Mouse (Mus musculus): ENCODE measurements at regions not wholly inside any gene's neighbourhood (a gene's known extent, or its start where the extent isn't known, plus 50 kb on each side); places are given as distances from the start of the nearest gene placed in this dataset.
A peak's percentile ranks its signal among the peaks of the same experiment; 100 is the strongest.

DNA sequence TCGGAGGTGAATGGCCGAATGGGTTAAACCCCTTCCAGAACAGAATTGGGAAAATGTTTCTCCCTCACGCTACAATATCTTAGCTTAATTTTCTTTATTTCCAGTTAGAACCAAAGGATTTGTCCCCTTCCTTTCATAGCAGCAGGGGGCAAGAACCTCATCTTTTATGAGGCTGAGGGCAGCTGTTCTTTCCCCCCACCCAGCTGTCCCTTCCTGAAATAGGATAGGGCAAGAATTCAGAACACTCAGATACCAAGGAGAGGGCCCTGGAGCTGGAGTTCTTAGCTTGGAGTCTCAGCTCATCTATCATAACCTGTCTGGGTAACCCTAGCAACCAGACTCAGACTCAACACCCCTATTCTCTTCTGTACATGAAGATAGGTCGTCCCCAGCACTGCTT, 547.4 kb downstream of the Med13l start:
- Histone ChIP-seq H3K4me1 (no peaks in the 10 kb centered on the region), H3K36me3 (no peaks in the 10 kb centered on the region), H3K4me3 (no peak overlapping the region), H3K27ac (no peak overlapping the region), H3K9me3 (no peaks in the 10 kb centered on the region), H3K27me3 (ENCODE audit: insufficient read depth, poor library complexity, severe bottlenecking) (no peaks in the 10 kb centered on the region)
- DNase-seq (ENCODE audit: low spot score) = no peak
- WGBS = 80% methylated on average over 4 of the region's 4 CpGs

DNA sequence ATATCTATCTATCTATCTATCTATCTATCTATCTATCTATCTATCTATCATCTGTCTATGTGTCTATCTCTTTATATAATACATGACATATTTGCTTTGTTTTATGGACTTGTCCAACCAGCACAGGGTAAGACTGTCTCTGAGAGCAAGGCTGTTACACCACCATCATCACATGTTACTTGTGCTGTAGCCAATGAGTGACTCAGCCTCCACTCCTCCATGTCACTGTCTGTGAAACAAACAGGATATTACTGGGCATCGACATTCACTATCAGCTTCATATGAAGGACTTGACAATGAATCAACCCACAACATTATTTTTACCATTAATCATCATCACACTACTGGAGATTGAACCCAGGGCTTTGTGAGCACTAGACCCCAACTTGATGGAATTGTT, 549.0 kb downstream of the Med13l start:
- Histone ChIP-seq H3K4me3 (no peak overlapping the region), H3K9me3 (no peaks in the 10 kb centered on the region), H3K27ac (no peak overlapping the region), H3K4me1 (0 out of 2 replicates have a peak, but pooled peaks cover 4% of the 10 kb centered on the region), H3K27me3 (ENCODE audit: insufficient read depth, poor library complexity, severe bottlenecking) (no peaks in the 10 kb centered on the region), H3K36me3 (no peaks in the 10 kb centered on the region)
- DNase-seq (ENCODE audit: low spot score) = no peak
- WGBS = 83% methylated on average over 1 of the region's 1 CpGs

DNA sequence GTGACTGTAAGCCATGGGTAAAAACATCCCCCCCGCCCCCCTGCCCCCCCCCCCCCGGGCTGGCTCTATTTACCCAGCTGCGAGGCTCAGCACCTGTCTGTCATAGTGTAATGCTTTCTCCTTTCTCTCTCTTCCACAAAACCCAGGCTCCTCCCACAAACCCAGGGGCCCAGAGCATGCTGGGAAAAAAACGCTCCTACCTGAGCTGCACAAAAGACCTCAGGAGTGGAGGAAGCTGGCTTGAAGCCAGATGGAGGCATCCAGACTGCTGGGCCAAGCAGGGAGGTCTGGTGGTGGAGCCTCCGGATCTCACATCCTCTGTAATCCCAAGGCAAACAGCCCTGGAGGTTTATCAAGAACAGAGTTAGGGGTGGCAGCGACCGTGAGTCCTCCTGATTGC, 553.6 kb downstream of the Med13l start:
- H3K27me3 ChIP-seq (ENCODE audit: insufficient read depth, poor library complexity, severe bottlenecking) = no peaks in the 10 kb centered on the region
- 0 out of 2 replicates have a peak, but pooled peaks cover 4% of the 10 kb centered on the region for H3K4me1 ChIP-seq
- no peak overlapping the region for H3K27ac ChIP-seq
- no peaks in the 10 kb centered on the region for H3K9me3 ChIP-seq
- no peak for DNase-seq (ENCODE audit: low spot score)
- H3K36me3 ChIP-seq = no peaks in the 10 kb centered on the region
- no peak overlapping the region for H3K4me3 ChIP-seq
- 53% methylated on average over 7 of the region's 7 CpGs for WGBS

DNA sequence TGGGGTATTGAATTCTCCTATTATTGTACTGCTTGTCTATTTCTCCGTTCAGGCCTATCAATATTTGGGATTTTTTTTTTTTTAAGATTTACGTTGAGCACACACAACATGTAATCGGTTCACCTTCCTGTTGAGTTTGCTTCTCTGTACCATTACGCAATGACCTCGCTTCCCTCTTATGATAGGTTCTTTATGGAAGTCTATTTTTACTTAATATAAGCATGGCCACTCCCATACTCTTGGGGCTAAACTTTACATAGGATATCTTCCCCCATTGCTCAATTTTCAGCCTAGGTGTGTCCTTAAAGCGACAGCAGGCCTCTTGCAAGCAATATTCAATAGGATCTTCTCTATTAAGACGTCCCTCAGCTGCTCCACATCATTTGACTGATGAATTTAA, 544.7 kb upstream of the Tbx3 start:
- Histone ChIP-seq H3K9me3 (no peaks in the 10 kb centered on the region), H3K4me3 (no peak overlapping the region), H3K27me3 (ENCODE audit: insufficient read depth, poor library complexity, severe bottlenecking) (peaks cover 11% of the 10 kb centered on the region; the same call in 1 of the 2 replicates), H3K4me1 (no peaks in the 10 kb centered on the region), H3K27ac (no peak overlapping the region), H3K36me3 (no peaks in the 10 kb centered on the region)
- WGBS = 85% methylated on average over 7 of the region's 7 CpGs
- DNase-seq (ENCODE audit: low spot score) = no peak

DNA sequence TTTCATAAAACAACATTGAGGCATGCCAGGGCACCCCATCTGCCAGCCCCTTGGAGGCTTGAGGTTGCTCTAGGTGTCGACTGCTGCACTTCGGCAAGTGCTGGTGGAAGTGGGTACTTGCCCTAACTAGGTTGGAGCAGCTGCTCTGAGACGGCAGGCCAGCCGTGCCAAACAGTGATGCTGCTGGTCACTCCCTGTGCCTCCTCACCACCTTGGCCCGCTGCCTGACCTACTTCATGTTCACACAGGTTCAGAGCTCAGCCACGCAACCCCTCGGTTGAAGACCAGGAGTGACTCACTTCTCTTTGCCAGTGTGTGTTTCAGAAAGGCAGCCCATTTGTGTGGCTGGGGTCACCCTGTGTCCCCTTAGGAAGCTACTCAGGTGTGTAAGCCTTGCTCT, 540.3 kb upstream of the Tbx3 start:
- Histone ChIP-seq H3K27me3 (ENCODE audit: insufficient read depth, poor library complexity, severe bottlenecking) (peaks cover 30% of the 10 kb centered on the region), H3K4me3 (no peak overlapping the region)
- 86% methylated on average over 7 of the region's 7 CpGs for WGBS

DNA sequence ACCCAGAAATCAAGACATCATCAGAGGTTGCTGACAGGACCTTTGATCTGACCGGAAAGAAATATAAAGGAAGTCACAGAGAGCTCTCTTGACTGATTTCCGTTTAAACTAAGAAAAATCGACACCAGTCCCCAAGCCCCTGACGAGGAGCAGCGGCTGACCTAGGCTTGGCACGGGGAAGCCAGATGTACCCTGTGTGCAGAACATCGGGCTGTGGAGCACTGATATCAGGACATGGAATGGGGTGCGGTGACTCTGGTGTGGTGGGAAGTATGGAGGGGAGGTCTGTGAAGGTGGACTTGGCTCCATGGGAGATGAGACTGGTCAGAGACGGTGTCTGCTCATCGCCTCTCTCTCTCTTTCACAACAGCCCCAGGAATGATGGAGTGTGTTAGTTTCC, 539.0 kb upstream of the Tbx3 start:
- Histone ChIP-seq H3K4me1 (peaks cover 5% of the 10 kb centered on the region; the same call in 1 of the 2 replicates), H3K9me3 (no peaks in the 10 kb centered on the region), H3K36me3 (no peaks in the 10 kb centered on the region), H3K4me3 (no peak overlapping the region), H3K27me3 (ENCODE audit: insufficient read depth, poor library complexity, severe bottlenecking) (peaks cover 34% of the 10 kb centered on the region), H3K27ac (no peak overlapping the region)
- DNase-seq (ENCODE audit: low spot score) = no peak
- 53% methylated on average over 10 of the region's 10 CpGs for WGBS

More for the DNA sequence above, 540.3 kb upstream of the Tbx3 start:
- H3K27ac ChIP-seq = no peak overlapping the region
- no peaks in the 10 kb centered on the region for H3K36me3 ChIP-seq
- no peaks in the 10 kb centered on the region for H3K9me3 ChIP-seq
- peaks cover 5% of the 10 kb centered on the region; the same call in 1 of the 2 replicates for H3K4me1 ChIP-seq
- DNase-seq (ENCODE audit: low spot score) = no peak

DNA sequence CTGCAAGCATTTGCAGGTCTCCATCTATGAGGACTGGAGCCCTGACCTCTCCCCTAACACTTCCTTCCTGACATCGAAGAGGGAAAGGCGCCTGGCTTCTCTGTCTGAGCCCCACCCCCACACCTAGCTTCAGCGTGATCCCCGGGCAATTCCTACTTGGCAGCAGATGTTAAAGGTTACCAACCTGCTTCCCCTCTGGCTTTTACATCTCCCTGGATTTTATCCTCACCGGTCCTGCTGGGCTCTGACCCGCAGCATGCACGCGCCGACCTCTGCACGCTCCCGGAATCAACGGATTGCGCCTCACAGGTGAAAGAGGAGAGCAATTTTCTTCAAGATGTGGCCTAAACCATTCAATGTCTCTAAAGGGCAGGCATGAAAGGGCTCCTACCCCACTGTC, 537.1 kb upstream of the Tbx3 start:
- no peak for DNase-seq (ENCODE audit: low spot score)
- Histone ChIP-seq H3K4me3 (no peak overlapping the region), H3K4me1 (peaks cover 17% of the 10 kb centered on the region), H3K27me3 (ENCODE audit: insufficient read depth, poor library complexity, severe bottlenecking) (peaks cover 42% of the 10 kb centered on the region), H3K27ac (no peak overlapping the region), H3K9me3 (no peaks in the 10 kb centered on the region), H3K36me3 (no peaks in the 10 kb centered on the region)
- 38% methylated on average over 13 of the region's 13 CpGs for WGBS

DNA sequence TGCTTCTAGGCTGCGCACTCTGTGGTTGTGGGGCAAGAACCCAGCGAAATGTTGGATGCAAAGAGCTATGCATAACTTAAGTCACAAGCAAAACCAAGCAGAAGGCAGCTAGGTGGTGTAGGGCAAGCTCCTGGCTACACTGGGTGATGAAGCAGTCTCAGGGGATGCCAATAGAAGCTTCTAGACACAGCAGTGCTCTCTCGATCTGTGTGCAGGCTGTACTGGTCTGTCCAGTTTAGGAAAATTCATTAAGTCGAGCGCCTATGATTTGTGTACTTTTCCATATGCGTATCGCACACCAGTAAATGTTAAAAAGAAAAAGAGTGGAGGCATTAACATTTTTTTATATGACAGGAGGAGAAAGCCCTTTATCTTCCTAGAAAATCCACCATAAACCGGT, 533.6 kb upstream of the Tbx3 start:
- DNase-seq (ENCODE audit: low spot score) = no peak

DNA sequence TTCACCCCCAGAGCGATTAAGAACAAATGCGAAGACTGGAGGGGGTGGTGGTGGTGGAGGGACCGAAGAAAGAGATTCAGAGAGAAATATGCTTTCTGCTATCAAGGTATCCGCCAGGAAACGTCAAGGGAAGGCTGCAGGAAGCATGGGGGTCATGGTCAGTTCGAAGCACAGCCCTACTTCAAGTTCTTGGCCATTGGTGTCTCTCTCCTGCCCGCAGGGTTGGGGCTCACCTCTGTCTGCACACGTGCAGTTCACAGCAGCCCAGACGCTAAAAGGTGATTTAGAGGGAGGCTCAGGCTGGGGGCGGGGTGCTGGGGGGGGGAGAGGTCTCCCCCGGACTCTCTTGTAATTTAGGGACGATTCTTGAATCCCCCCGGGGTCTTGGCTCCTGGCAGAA, 533.1 kb upstream of the Tbx3 start:
- DNase-seq (ENCODE audit: low spot score) = no peak
- H3K9me3 ChIP-seq = no peaks in the 10 kb centered on the region
- H3K4me1 ChIP-seq = peaks cover 26% of the 10 kb centered on the region
- H3K36me3 ChIP-seq = no peaks in the 10 kb centered on the region
- WGBS = 54% methylated on average over 13 of the region's 13 CpGs
- no peak overlapping the region; the same call in 1 of the 2 replicates for H3K4me3 ChIP-seq
- peaks cover 49% of the 10 kb centered on the region for H3K27me3 ChIP-seq (ENCODE audit: insufficient read depth, poor library complexity, severe bottlenecking)
- no peak overlapping the region for H3K27ac ChIP-seq

More for the DNA sequence above, 533.6 kb upstream of the Tbx3 start:
- Histone ChIP-seq H3K4me3 (no peak overlapping the region), H3K9me3 (no peaks in the 10 kb centered on the region), H3K4me1 (peaks cover 26% of the 10 kb centered on the region), H3K27ac (no peak overlapping the region), H3K27me3 (ENCODE audit: insufficient read depth, poor library complexity, severe bottlenecking) (peaks cover 49% of the 10 kb centered on the region), H3K36me3 (no peaks in the 10 kb centered on the region)
- 81% methylated on average over 8 of the region's 8 CpGs for WGBS

DNA sequence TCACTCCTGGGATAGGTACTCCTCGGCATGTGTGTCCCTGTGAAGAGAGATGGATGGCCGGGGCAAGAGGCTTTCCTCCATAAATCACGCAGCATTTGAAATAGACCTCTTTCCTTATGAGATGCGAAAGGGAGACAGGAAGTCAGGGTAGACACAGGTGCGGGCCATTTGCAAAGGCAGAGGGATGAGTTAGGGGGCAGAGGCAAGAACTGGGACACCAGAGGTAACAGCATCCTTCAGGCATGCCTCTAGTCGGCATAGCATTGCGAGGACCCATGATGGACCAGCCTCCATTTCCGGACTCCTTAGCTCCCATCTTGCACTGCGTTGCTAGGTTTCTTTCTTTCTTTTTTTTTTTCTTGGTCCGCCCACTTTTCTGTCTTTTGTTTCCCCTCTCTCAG, 532.6 kb upstream of the Tbx3 start:
- Histone ChIP-seq H3K4me1 (peaks cover 26% of the 10 kb centered on the region), H3K27ac (no peak overlapping the region), H3K9me3 (no peaks in the 10 kb centered on the region), H3K36me3 (no peaks in the 10 kb centered on the region), H3K4me3 (no peak overlapping the region; the same call in 1 of the 2 replicates), H3K27me3 (ENCODE audit: insufficient read depth, poor library complexity, severe bottlenecking) (peaks cover 47% of the 10 kb centered on the region)
- 72% methylated on average over 10 of the region's 10 CpGs for WGBS
- no peak for DNase-seq (ENCODE audit: low spot score)

DNA sequence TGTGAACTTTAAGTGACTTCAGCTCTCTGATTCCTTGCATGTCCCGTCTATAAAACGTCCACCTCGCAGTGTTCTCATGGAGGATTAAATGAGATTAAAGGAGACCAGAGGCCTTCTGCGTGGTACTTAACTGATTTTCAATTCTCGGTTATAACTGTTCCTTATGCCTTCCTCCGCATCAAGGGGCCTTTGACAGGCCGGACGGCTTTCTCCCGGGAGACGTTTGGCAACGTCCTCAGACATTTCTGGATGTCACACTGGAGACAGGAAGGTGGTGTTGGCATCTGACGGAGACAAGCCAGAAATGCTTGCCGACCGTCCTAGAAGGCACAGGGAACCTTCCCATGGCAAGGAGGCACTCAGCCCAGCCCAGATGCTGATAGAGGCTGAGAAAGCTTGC, 532.2 kb upstream of the Tbx3 start:
- H3K4me3 ChIP-seq = peak overlapping the region; percentile 8; the same call in 1 of the 2 replicates
- H3K4me1 ChIP-seq = peaks cover 25% of the 10 kb centered on the region
- H3K9me3 ChIP-seq = no peaks in the 10 kb centered on the region
- DNase-seq (ENCODE audit: low spot score) = no peak
- no peaks in the 10 kb centered on the region for H3K36me3 ChIP-seq
- peak overlapping the region; percentile 11; the same call in 1 of the 2 replicates for H3K27ac ChIP-seq
- H3K27me3 ChIP-seq (ENCODE audit: insufficient read depth, poor library complexity, severe bottlenecking) = peaks cover 43% of the 10 kb centered on the region
- WGBS = 37% methylated on average over 14 of the region's 14 CpGs

DNA sequence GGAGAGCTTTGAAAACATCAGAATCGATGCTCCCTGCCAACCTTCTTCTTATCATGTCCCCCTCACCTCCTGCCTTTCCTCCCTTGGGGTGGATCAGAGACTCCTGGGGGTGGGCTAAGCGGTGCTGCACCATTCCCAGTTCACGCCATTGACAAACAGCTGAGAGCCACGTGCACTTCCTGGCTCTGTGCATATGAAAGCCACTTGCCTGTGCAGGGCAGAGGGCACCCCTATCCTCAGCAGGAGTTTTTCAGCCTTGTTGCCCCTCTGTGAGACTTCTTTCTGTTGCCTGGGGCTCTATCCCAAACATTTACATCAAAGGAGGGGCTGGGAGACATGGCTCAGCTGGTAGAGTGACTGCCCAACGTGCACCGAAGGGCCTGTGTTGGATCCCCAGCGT, 531.1 kb upstream of the Tbx3 start:
- WGBS = 31% methylated on average over 7 of the region's 7 CpGs
- no peaks in the 10 kb centered on the region for H3K36me3 ChIP-seq
- DNase-seq (ENCODE audit: low spot score) = no peak
- no peaks in the 10 kb centered on the region for H3K9me3 ChIP-seq
- H3K27ac ChIP-seq = peak overlapping the region; percentile 13; the same call in 1 of the 2 replicates
- peaks cover 38% of the 10 kb centered on the region for H3K27me3 ChIP-seq (ENCODE audit: insufficient read depth, poor library complexity, severe bottlenecking)
- no peak overlapping the region for H3K4me3 ChIP-seq
- H3K4me1 ChIP-seq = peaks cover 21% of the 10 kb centered on the region

DNA sequence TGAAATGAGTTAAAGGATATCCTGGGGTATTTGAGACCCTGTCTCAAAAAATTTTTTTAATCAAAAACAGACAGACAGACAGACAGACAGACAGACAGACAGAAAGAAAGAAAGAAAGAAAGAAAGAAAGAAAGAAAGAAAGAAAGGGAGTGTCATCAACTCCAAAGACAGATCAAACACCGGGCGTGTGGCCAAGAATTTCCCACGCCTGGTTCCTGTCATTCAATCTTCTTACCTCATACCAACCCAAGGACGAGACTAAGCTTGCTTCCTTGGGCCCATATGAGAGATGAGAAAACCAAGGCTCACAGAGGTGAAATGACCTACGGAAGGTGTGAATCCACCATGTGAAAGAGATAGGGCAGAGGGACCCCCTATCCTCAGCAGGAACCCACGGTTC, 530.7 kb upstream of the Tbx3 start:
- Histone ChIP-seq H3K36me3 (no peaks in the 10 kb centered on the region), H3K27me3 (ENCODE audit: insufficient read depth, poor library complexity, severe bottlenecking) (peaks cover 35% of the 10 kb centered on the region), H3K27ac (no peak overlapping the region), H3K9me3 (no peaks in the 10 kb centered on the region), H3K4me1 (peaks cover 21% of the 10 kb centered on the region), H3K4me3 (no peak overlapping the region)
- WGBS = 73% methylated on average over 6 of the region's 6 CpGs
- no peak for DNase-seq (ENCODE audit: low spot score)

DNA sequence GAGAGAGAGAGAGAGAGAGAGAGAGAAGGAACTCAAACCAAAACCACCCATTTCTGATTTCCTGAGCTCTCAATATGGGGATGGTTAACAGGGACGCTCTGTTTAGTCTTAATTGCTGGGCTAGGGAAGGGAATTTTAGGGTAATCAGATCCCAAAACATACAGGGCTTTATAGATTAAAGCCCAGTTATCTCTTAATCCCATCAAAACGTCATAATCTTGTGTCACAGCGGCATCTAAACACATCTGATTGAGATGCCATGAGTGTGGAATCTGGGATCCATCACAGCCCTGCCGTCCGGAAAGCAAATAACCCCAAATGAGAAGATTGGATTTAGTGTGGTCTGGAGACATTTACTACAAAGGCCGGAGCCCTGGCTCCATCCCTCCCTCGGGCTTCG, 527.1 kb upstream of the Tbx3 start:
- Histone ChIP-seq H3K36me3 (no peaks in the 10 kb centered on the region), H3K4me3 (no peak overlapping the region), H3K9me3 (peaks cover 4% of the 10 kb centered on the region), H3K4me1 (peaks cover 9% of the 10 kb centered on the region), H3K27ac (no peak overlapping the region), H3K27me3 (ENCODE audit: insufficient read depth, poor library complexity, severe bottlenecking) (peaks cover 13% of the 10 kb centered on the region; the same call in 1 of the 2 replicates)
- no peak for DNase-seq (ENCODE audit: low spot score)
- 52% methylated on average over 8 of the region's 8 CpGs for WGBS

Data from heart, embryonic 10.5 days (tissue).